Mouse (Mus musculus) testis, adult 2 months (tissue): Measurements from ENCODE around the gene Tmem248.

Experiments
- CTCF ChIP-seq: fragments of 200-500 bp; IDR thresholded peaks from 2 replicates; pipeline ENCODE4 v1.5.1; 2012; ENCODE audit warnings: low read depth, mild to moderate bottlenecking, inconsistent platforms, low read length, moderate library complexity; ENCODE audit not compliant: control insufficient read depth, insufficient read depth, insufficient replicate concordance
- POLR2A ChIP-seq: fragments of 200-500 bp; IDR thresholded peaks from 2 replicates; pipeline ENCODE4 v1.6.1; 2012; ENCODE audit warnings: low read depth, mild to moderate bottlenecking, inconsistent platforms, low read length, moderate library complexity; ENCODE audit not compliant: control insufficient read depth

- TF ChIP-seq CTCF, result no peak
- no peak for TF ChIP-seq POLR2A
Observed at GRCm38 (mm10) chr5:130200233-130201029, 16.4 kb upstream of the Tmem248 start.
